Mouse (Mus musculus) midbrain, embryonic 15.5 days (tissue): ENCODE data around the gene Slc16a11. TPM values are rescaled to one million over a fixed set of nuclear protein-coding genes. Genes with fewer than 3 reads are reported as not detected.

Source experiments
- ATAC-seq: fragments of 200-750 bp; cut with Nextera tagmentation; replicated peaks from 2 replicates; pipeline ENCODE4 v1.8.0; 2017; ENCODE audit warnings: moderate TSS enrichment
- H3K27ac ChIP-seq: fragments of 300-500 bp; sonication (generic); 2 replicates; pipeline ENCODE4 v1.5.1; 2015; ENCODE audit warnings: mild to moderate bottlenecking, inconsistent platforms
- H3K27me3 ChIP-seq: fragments of 300-500 bp; sonication (generic); replicated peaks from 2 replicates; pipeline ENCODE4 v1.6.1; 2015; ENCODE audit warnings: inconsistent platforms
- H3K36me3 ChIP-seq: fragments of 300-500 bp; sonication (generic); replicated peaks from 2 replicates; pipeline ENCODE4 v1.6.1; 2015; ENCODE audit warnings: inconsistent platforms
- H3K4me1 ChIP-seq: fragments of 300-500 bp; sonication (generic); 2 replicates; pipeline ENCODE4 v1.6.1; 2015; ENCODE audit warnings: inconsistent platforms
- H3K4me2 ChIP-seq: fragments of 300-500 bp; sonication (generic); 2 replicates; pipeline ENCODE4 v1.6.1; 2015; ENCODE audit warnings: inconsistent platforms, mild to moderate bottlenecking, moderate library complexity
- H3K4me3 ChIP-seq: fragments of 300-500 bp; sonication (generic); 2 replicates; pipeline ENCODE4 v1.5.1; 2015; ENCODE audit warnings: mild to moderate bottlenecking, inconsistent platforms
- H3K9ac ChIP-seq: fragments of 300-500 bp; sonication (generic); 2 replicates; pipeline ENCODE4 v1.6.1; 2015; ENCODE audit warnings: mild to moderate bottlenecking, inconsistent platforms
- H3K9me3 ChIP-seq: fragments of 300-500 bp; sonication (generic); 2 replicates; pipeline ENCODE4 v1.6.1; 2016; ENCODE audit warnings: inconsistent platforms
- WGBS: fragments of 180-500 bp; shearing (Covaris S2); methylation state at CpG from one replicate; pipeline ENCODE4 v1.1.7; 2015; ENCODE audit warnings: mixed read lengths; 5-methylcytosine and 5-hydroxymethylcytosine counted together
- polyA plus RNA-seq: library from polyadenylated mRNA; unstranded; fragments of >200 nt; fragmentation: Nextera tagmentation; extraction: Ambion mirVana; gene quantifications from 2 replicates; pipeline ENCODE4 v1.2.1, GENCODE M21; 2015

Slc16a11 gene
- polyA plus RNA-seq, 1 experiment from 2014 or later = 6.4 TPM

GRCm38 (mm10) chr11:70230239-70230727 lies 17.7 kb downstream of the Slc16a11 start:
- Histone ChIP-seq H3K27ac (no peak overlapping the region), H3K4me3 (peak overlapping the region; percentile 31; the same call in 1 of the 2 replicates)

DNA sequence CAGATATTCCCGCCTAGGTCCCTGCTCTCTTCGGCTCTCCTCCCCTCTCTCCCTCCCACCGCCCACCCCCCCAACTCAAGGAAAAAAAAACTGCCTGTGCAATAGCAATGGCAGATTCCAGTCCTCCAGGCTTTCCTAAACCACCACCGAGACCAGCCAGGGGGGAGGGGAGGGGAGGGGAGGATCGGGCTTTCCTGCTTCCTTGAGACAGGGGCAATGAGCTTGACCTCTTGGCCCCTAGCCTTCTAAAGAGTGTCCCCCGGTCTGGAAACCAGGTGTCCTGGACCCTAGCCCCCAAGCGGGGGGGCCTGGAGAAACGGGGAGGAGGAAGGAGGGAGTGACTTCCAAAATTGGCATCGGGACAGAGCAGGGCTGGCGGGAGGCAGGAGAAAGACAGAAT lies 20.0 kb downstream of the Slc16a11 start:
- Histone ChIP-seq H3K27ac (no peak overlapping the region), H3K27me3 (peaks cover 31% of the 10 kb centered on the region), H3K9ac (peak overlapping the region; percentile 40; the same call in 1 of the 2 replicates), H3K4me3 (peak overlapping the region; percentile 36), H3K9me3 (no peaks in the 10 kb centered on the region), H3K36me3 (peaks cover 8% of the 10 kb centered on the region; the same call in 1 of the 2 replicates), H3K4me1 (peaks cover 32% of the 10 kb centered on the region), H3K4me2 (peak overlapping the region; percentile 49)
- WGBS = 10% methylated on average over 9 of the region's 10 CpGs
- ATAC-seq = no peak

More at GRCm38 (mm10) chr11:70230239-70230727, 17.7 kb downstream of the Slc16a11 start:
- peaks cover 53% of the 10 kb centered on the region for H3K27me3 ChIP-seq
- no peaks in the 10 kb centered on the region for H3K9me3 ChIP-seq
- under 1% methylated on average over 32 of the region's 32 CpGs for WGBS
- peak overlapping the region; percentile 52; the same call in 1 of the 2 replicates for H3K4me2 ChIP-seq
- H3K36me3 ChIP-seq = peaks cover 8% of the 10 kb centered on the region; the same call in 1 of the 2 replicates
- H3K4me1 ChIP-seq = peaks cover 40% of the 10 kb centered on the region
- ATAC-seq = 0 out of 2 replicates have a peak, but pooled peaks have one; percentile 34
- no peak overlapping the region for H3K9ac ChIP-seq

DNA sequence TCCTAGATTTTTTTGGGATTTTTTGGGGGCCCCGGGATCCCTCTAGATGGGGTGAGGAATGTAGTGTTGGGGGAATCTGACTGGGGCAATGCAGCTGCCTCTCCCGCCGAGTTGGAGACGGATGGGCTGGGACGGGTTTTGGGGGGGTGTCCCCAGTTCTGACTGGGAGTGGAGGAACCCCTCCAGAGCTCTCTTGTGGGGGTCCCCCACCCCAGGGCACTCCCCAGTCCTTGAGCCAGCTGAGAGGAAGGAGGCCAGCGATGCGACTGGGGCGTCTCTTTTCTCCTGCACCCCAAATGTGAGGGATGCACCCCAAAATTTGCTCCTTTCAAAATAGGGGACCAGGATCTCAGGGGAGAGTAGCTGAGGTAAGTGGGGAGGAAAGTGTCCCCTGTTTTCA lies 20.5 kb downstream of the Slc16a11 start:
- no peak overlapping the region for H3K27ac ChIP-seq
- no peak for ATAC-seq
- peaks cover 27% of the 10 kb centered on the region for H3K27me3 ChIP-seq
- peak overlapping the region; percentile 49 for H3K4me2 ChIP-seq
- H3K4me1 ChIP-seq = peaks cover 32% of the 10 kb centered on the region
- WGBS = 36% methylated on average over 8 of the region's 8 CpGs
- H3K36me3 ChIP-seq = peaks cover 8% of the 10 kb centered on the region; the same call in 1 of the 2 replicates
- peak overlapping the region; percentile 36 for H3K4me3 ChIP-seq
- H3K9ac ChIP-seq = peak overlapping the region; percentile 40; the same call in 1 of the 2 replicates
- H3K9me3 ChIP-seq = no peaks in the 10 kb centered on the region

DNA sequence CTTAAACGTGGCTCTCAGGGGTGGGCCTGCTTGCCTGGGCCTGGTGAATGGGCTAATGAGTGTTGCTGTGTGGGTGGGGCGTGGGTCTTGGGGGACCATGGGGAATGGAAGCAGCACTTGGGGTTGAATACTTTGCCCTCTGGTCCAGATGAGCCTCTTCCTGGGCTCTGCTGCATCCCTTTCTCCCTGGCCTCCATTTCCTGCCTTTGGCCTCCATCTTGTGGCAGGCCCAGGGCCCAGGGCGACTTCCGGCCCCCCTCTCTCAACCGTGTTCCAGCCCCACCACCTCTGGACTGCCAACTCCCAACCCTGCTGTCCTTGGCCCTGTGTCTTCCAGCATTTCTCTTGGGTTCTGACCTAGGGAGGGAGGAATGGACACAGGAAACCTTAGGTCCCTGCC lies 21.5 kb downstream of the Slc16a11 start:
- Histone ChIP-seq H3K27ac (no peak overlapping the region), H3K4me3 (no peak overlapping the region), H3K4me1 (peaks cover 33% of the 10 kb centered on the region), H3K27me3 (peaks cover 17% of the 10 kb centered on the region), H3K4me2 (no peak overlapping the region), H3K9ac (no peak overlapping the region), H3K9me3 (no peaks in the 10 kb centered on the region), H3K36me3 (peaks cover 8% of the 10 kb centered on the region; the same call in 1 of the 2 replicates)
- no peak for ATAC-seq
- 58% methylated on average over 5 of the region's 5 CpGs for WGBS

- Histone ChIP-seq H3K9me3 (no peaks in the 10 kb centered on the region), H3K9ac (no peak overlapping the region), H3K27me3 (peaks cover 13% of the 10 kb centered on the region), H3K36me3 (peaks cover 8% of the 10 kb centered on the region; the same call in 1 of the 2 replicates), H3K27ac (no peak overlapping the region), H3K4me2 (no peak overlapping the region), H3K4me1 (peaks cover 31% of the 10 kb centered on the region), H3K4me3 (no peak overlapping the region)
- WGBS = 92% methylated on average over 8 of the region's 8 CpGs
- no peak for ATAC-seq
Measured at GRCm38 (mm10) chr11:70234497-70234896, 21.9 kb downstream of the Slc16a11 start.

- H3K4me2 ChIP-seq = no peak overlapping the region
- H3K27me3 ChIP-seq = peaks cover 4% of the 10 kb centered on the region
- H3K27ac ChIP-seq = no peak overlapping the region
- H3K4me3 ChIP-seq = no peak overlapping the region
- H3K36me3 ChIP-seq = peaks cover 8% of the 10 kb centered on the region; the same call in 1 of the 2 replicates
- no peak for ATAC-seq
- no peaks in the 10 kb centered on the region for H3K9me3 ChIP-seq
- WGBS = 91% methylated on average over 12 of the region's 12 CpGs
- H3K4me1 ChIP-seq = peaks cover 29% of the 10 kb centered on the region
- no peak overlapping the region for H3K9ac ChIP-seq
Measured at GRCm38 (mm10) chr11:70235254-70235900, 22.8 kb downstream of the Slc16a11 start.

DNA sequence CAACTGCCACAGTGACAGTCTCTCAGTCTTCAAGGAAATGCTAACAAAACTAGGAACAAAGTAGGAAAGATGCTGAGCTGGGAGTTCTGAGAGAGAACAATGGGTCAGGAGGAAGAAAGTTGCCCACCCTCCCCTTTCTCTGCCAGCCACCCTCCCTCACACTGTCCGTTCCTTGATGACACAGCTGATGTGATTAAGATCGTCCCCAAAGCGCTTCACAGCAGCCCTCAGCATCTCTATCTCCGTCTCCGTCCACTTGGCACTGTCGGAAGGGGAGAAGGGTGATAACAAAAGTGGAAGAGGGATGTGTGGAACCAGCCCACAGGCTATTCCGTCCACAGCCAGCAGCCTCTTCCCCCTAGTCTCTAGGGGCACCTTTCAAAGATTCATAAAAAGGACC lies 24.2 kb downstream of the Slc16a11 start:
- Histone ChIP-seq H3K4me1 (peaks cover 33% of the 10 kb centered on the region), H3K36me3 (peaks cover 8% of the 10 kb centered on the region; the same call in 1 of the 2 replicates), H3K27me3 (no peaks in the 10 kb centered on the region), H3K9me3 (no peaks in the 10 kb centered on the region), H3K4me3 (peak overlapping the region; percentile 96), H3K9ac (peak overlapping the region; percentile 70), H3K27ac (peak overlapping the region; percentile 93), H3K4me2 (peak overlapping the region; percentile 92)
- 30% methylated on average over 7 of the region's 7 CpGs for WGBS
- no peak for ATAC-seq

DNA sequence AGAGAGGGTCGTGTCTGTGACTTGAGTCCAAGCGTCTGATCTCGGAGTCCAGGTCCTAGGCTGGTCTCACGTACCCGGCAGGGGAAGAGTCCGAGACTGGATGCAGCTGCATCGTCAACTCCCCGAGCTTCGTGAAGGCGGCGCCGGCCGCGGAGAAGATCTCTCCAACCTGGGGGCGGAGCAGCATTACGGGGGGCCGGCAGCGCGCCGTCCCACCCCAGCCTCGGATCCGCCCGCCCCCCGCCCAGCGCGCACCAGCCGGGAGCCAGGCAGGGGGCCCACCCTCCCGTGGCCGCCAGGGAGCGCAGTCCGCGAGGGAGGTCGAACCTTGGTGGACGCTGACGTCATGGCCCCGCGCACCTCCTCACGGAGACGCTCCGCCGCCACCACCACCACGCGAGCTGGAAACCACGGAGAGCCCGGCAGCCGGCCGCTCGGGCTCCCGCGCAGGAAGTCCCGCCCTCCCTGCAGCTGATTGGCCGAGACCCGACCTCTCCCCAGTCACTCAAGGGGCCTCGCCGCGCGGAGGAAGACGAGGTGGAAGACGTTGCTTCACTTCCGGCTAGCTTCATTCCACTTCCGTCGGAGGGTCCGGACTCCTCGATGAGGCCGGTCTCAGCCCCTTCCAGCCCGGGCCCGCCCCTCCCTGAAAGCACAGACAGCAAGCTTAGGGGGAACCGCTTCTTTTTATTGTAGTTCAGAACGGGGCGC lies 25.1 kb downstream of the Slc16a11 start, which contains the start of gene 0610010K14Rik:
Gene 0610010K14Rik, minus strand, starts transcription at position 458 of the 711 bp plus-strand sequence.
- ATAC-seq = peak; percentile 94
- Histone ChIP-seq H3K27me3 (no peaks in the 10 kb centered on the region), H3K4me3 (peak within 1 kb of the TSS; percentile 96), H3K4me2 (peak within 1 kb of the TSS; percentile 92), H3K9me3 (no peaks in the 10 kb centered on the region), H3K27ac (peak within 1 kb of the TSS; percentile 93), H3K36me3 (peaks cover 8% of the 10 kb centered on the region; the same call in 1 of the 2 replicates), H3K4me1 (peaks cover 33% of the 10 kb centered on the region), H3K9ac (peak within 1 kb of the TSS; percentile 97)
- WGBS = under 1% methylated on average over 70 of the region's 70 CpGs

- H3K4me3 ChIP-seq = peak overlapping the region; percentile 96
- no peak for ATAC-seq
- H3K4me2 ChIP-seq = peak overlapping the region; percentile 92
- 11% methylated on average over 23 of the region's 23 CpGs for WGBS
- H3K27ac ChIP-seq = peak overlapping the region; percentile 93
- H3K9ac ChIP-seq = peak overlapping the region; percentile 97
- peaks cover 8% of the 10 kb centered on the region; the same call in 1 of the 2 replicates for H3K36me3 ChIP-seq
- peaks cover 29% of the 10 kb centered on the region for H3K4me1 ChIP-seq
- H3K9me3 ChIP-seq = no peaks in the 10 kb centered on the region
- H3K27me3 ChIP-seq = no peaks in the 10 kb centered on the region
Measured at GRCm38 (mm10) chr11:70238591-70239440, 26.3 kb downstream of the Slc16a11 start.

DNA sequence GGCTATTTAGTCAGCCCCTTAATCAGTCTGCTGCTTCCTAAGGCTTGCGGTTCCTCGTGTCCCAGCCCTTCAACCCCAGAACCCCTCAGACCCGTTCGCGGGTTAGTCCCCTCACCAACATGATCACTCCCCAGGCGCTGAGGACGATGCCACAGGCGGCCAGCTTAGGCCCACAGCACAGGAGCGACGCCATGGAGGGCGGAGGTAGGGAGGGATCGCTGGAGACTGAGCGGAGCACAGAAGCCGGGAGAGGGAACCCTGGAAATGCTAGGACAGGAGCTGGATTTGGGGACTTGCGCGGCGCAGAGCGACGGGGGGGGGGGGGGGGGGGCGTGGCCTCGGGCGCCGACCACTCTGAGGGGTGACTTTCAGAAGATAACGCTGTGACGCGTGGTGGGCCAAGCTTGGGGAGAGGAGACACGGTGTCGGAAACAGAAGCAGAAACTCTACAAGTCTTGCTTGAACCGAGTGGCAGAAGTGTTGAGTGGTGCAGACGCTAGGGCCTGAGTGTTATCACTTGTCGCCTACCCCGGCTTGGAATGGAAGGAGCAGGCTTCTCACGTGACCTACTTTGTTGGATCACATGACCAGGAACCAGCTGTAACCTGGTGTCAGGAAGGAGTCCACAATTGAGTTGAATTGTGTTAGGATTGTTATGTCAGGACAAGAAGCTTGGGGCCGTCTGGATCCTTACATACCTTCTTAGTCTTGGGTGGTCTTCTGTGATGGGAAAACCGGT lies 27.2 kb downstream of the Slc16a11 start, which contains the start of the genes Gm21988 and Rnasek:
Gene Gm21988, minus strand, starts transcription at position 290 of the 739 bp plus-strand sequence.
Gene Rnasek, minus strand, starts transcription at position 302 of the 739 bp plus-strand sequence.
- Histone ChIP-seq H3K4me2 (peak within 1 kb of the TSS; percentile 92), H3K9ac (peak within 1 kb of the TSS; percentile 97), H3K4me1 (peaks cover 29% of the 10 kb centered on the region), H3K36me3 (peaks cover 5% of the 10 kb centered on the region; the same call in 1 of the 2 replicates), H3K4me3 (peak within 1 kb of the TSS; percentile 96), H3K9me3 (no peaks in the 10 kb centered on the region), H3K27me3 (peaks cover 2% of the 10 kb centered on the region; the same call in 1 of the 2 replicates), H3K27ac (peak within 1 kb of the TSS; percentile 93)
- under 1% methylated on average over 28 of the region's 35 CpGs for WGBS
- ATAC-seq = peak; percentile 49

DNA sequence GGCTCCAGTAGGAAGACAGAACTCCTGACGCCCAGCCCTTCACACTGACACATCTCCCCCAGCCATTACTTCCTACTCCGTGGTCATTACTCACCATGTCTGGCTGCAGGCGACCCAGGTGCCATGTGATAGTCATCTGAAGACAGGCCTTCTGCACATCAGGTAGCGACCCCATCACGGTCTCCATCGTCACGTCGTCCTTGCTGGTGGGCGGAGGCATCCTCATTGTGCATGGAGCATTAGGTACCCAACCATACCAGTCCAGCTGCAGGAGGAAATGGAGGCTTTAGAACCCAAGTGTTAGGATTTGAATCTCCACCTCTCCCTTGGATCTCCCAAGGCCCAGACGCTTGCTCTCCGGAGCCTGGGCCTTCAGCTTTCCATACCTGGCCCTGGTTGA lies 30.0 kb downstream of the Slc16a11 start:
- Histone ChIP-seq H3K4me3 (no peak overlapping the region), H3K27me3 (peaks cover 5% of the 10 kb centered on the region), H3K9ac (no peak overlapping the region), H3K27ac (no peak overlapping the region), H3K4me1 (peaks cover 19% of the 10 kb centered on the region), H3K9me3 (no peaks in the 10 kb centered on the region), H3K4me2 (no peak overlapping the region), H3K36me3 (no peaks in the 10 kb centered on the region)
- ATAC-seq = no peak
- WGBS = 67% methylated on average over 11 of the region's 11 CpGs
